Mouse (Mus musculus): ENCODE results near the gene Lclat1.

- TF ChIP-seq POLR2A (IDR thresholded peaks at IDR 0.05; ENCODE audit: borderline replicate concordance, extremely low read depth, low read depth, low read length) (no peak), CTCF (IDR thresholded peaks at IDR 0.05; ENCODE audit: insufficient read depth, low read length) (no peak)
Measured at GRCm38 (mm10) chr17:73210960-73211531, 103.3 kb downstream of the Lclat1 start.
